Mouse (Mus musculus) hindbrain, embryonic 13.5 days (tissue): ENCODE measurements around the gene Efcab11. TPM values are rescaled to one million over a fixed set of nuclear protein-coding genes. Genes with fewer than 3 reads are reported as not detected.

Experiments used
- ATAC-seq: fragments of 200-750 bp; cut with Nextera tagmentation; 2 replicates; pipeline ENCODE4 v1.8.0; 2017; ENCODE audit warnings: moderate TSS enrichment; ENCODE audit not compliant: low FRiP score
- H3K27ac ChIP-seq: fragments of 300-500 bp; sonication (generic); 2 replicates; pipeline ENCODE4 v1.5.1; 2015; ENCODE audit warnings: inconsistent platforms, mild to moderate bottlenecking, moderate library complexity
- H3K27me3 ChIP-seq: fragments of 300-500 bp; sonication (generic); 2 replicates; pipeline ENCODE4 v1.6.1; 2015; ENCODE audit warnings: mild to moderate bottlenecking, inconsistent platforms
- H3K36me3 ChIP-seq: fragments of 300-500 bp; sonication (generic); 2 replicates; pipeline ENCODE4 v1.6.1; 2015; ENCODE audit warnings: mild to moderate bottlenecking, inconsistent platforms
- H3K4me1 ChIP-seq: fragments of 300-500 bp; sonication (generic); replicated peaks from 2 replicates; pipeline ENCODE4 v1.6.1; 2015; ENCODE audit warnings: inconsistent platforms
- H3K4me2 ChIP-seq: fragments of 300-500 bp; sonication (generic); 2 replicates; pipeline ENCODE4 v1.6.1; 2015; ENCODE audit warnings: inconsistent platforms, mild to moderate bottlenecking, moderate library complexity
- H3K4me3 ChIP-seq: fragments of 300-500 bp; sonication (generic); 2 replicates; pipeline ENCODE4 v1.5.1; 2015; ENCODE audit warnings: mild to moderate bottlenecking, inconsistent platforms
- H3K9ac ChIP-seq: fragments of 300-500 bp; sonication (generic); 2 replicates; pipeline ENCODE4 v1.6.1; 2015; ENCODE audit warnings: mild to moderate bottlenecking, inconsistent platforms
- H3K9me3 ChIP-seq: fragments of 300-500 bp; sonication (generic); 2 replicates; pipeline ENCODE4 v1.6.1; 2016; ENCODE audit warnings: inconsistent platforms
- WGBS: fragments of 180-500 bp; shearing (Covaris S2); methylation state at CpG from one replicate; pipeline ENCODE4 v1.1.7; 2015; 5-methylcytosine and 5-hydroxymethylcytosine counted together
- polyA plus RNA-seq: library from polyadenylated mRNA; unstranded; fragments of >200 nt; fragmentation: Nextera tagmentation; extraction: Ambion mirVana; gene quantifications from 2 replicates; pipeline ENCODE4 v1.2.1, GENCODE M21; 2015

Gene Efcab11
- polyA plus RNA-seq, 1 experiment from 2014 or later, result 5.7 TPM

DNA sequence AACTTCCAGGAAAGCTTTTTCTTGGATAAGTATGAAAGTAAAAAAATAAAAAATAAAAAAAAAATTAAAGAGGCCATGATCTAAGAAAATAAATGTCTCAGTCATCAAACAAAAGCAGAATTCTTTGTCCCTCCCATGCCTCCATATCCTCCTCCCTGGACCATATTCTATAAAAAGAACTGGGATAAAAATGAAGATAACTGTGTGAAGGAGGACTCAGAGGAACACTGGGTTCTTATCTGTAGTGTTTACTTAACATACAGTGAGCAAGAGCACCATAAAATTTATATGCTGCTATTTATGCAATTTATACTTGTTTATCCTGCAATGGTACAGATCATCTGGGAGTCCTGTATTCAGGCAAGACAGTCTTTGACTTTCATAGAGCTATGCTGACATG lies 19.6 kb downstream of the Efcab11 start:
- Histone ChIP-seq H3K4me3 (no peak overlapping the region), H3K27me3 (no peaks in the 10 kb centered on the region), H3K4me2 (no peak overlapping the region), H3K9me3 (no peaks in the 10 kb centered on the region), H3K27ac (no peak overlapping the region), H3K9ac (no peak overlapping the region), H3K4me1 (no peaks in the 10 kb centered on the region), H3K36me3 (no peaks in the 10 kb centered on the region)
- ATAC-seq, result no peak

DNA sequence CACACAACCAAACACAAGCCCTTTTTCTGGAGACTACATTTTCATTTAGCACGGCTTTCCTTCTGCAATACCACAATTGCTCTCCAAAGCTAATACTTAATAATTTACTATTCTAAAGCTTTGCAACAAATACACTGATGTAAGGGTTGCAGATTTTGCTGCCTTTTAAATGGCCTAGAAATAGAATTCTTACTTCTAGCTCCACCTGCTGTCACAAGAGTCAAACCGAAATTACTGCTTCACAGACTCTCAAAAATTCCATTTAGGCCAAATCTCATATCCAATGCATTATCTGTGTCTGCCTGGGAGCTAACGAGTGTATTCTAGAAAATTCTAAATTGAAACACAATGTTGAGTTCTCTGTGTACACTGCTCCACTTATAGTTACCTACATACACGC lies 23.3 kb downstream of the Efcab11 start:
- peaks cover 13% of the 10 kb centered on the region; the same call in 1 of the 2 replicates for H3K4me1 ChIP-seq
- WGBS, result 86% methylated on average over 4 of the region's 4 CpGs
- H3K9ac ChIP-seq, result no peak overlapping the region
- no peak overlapping the region for H3K27ac ChIP-seq
- H3K9me3 ChIP-seq, result no peaks in the 10 kb centered on the region
- no peak for ATAC-seq
- no peak overlapping the region for H3K4me3 ChIP-seq
- no peaks in the 10 kb centered on the region for H3K27me3 ChIP-seq
- H3K36me3 ChIP-seq, result no peaks in the 10 kb centered on the region
- no peak overlapping the region for H3K4me2 ChIP-seq

- Histone ChIP-seq H3K36me3 (no peaks in the 10 kb centered on the region), H3K9ac (no peak overlapping the region), H3K4me2 (no peak overlapping the region), H3K27me3 (no peaks in the 10 kb centered on the region), H3K4me1 (peaks cover 13% of the 10 kb centered on the region; the same call in 1 of the 2 replicates), H3K4me3 (no peak overlapping the region), H3K9me3 (no peaks in the 10 kb centered on the region), H3K27ac (no peak overlapping the region)
- no peak for ATAC-seq
- 85% methylated on average over 3 of the region's 3 CpGs for WGBS
These were observed 24.7 kb downstream of the Efcab11 start for GRCm38 (mm10) chr12:99859391-99860100.

DNA sequence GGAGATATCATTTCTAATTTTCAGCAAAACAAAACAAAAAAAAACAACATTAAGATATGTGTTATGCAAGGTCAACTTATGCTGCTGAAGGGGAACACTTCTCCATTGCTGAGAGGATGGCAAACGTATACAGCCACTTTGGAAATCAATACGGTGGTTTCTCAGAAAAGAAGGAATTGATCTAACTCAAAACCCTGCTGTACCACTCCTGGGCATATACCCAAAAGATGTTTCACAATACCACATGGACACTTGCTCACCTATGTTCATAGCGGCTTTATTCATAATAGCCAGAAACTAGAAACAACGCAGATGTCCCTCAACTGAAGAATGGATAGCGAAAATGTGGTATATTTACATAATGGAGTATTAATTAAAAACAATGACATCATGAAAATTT lies 25.6 kb downstream of the Efcab11 start:
- no peaks in the 10 kb centered on the region for H3K9me3 ChIP-seq
- peaks cover 20% of the 10 kb centered on the region for H3K4me1 ChIP-seq
- no peak overlapping the region for H3K4me3 ChIP-seq
- no peak overlapping the region for H3K27ac ChIP-seq
- H3K36me3 ChIP-seq, result no peaks in the 10 kb centered on the region
- WGBS, result 95% methylated on average over 5 of the region's 5 CpGs
- no peak overlapping the region for H3K4me2 ChIP-seq
- no peak overlapping the region for H3K9ac ChIP-seq
- H3K27me3 ChIP-seq, result no peaks in the 10 kb centered on the region
- no peak for ATAC-seq

DNA sequence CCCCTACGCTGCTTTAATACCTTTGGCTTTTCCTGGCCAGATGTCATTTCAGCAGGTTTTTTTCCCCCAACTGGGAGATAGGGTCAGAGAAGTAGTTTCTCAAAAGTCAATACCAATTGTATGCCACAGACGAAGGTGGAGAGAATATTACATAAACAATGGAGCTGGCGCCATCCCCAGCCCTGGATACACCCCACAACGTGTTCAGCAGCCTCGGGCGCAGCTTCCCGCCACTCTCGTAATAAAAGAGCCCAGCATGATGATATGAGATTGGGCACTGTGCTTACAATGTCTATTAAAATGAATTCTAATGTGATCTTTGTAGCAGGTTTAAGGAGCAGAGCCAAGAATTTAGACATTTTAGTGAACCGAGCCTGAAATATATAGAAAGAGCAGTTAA lies 28.2 kb downstream of the Efcab11 start:
- H3K9me3 ChIP-seq, result no peaks in the 10 kb centered on the region
- 57% methylated on average over 9 of the region's 9 CpGs for WGBS
- no peaks in the 10 kb centered on the region for H3K27me3 ChIP-seq
- no peak for ATAC-seq
- peaks cover 34% of the 10 kb centered on the region for H3K4me1 ChIP-seq
- no peak overlapping the region for H3K4me2 ChIP-seq
- no peak overlapping the region for H3K4me3 ChIP-seq
- H3K27ac ChIP-seq, result no peak overlapping the region
- no peaks in the 10 kb centered on the region for H3K36me3 ChIP-seq
- no peak overlapping the region for H3K9ac ChIP-seq

DNA sequence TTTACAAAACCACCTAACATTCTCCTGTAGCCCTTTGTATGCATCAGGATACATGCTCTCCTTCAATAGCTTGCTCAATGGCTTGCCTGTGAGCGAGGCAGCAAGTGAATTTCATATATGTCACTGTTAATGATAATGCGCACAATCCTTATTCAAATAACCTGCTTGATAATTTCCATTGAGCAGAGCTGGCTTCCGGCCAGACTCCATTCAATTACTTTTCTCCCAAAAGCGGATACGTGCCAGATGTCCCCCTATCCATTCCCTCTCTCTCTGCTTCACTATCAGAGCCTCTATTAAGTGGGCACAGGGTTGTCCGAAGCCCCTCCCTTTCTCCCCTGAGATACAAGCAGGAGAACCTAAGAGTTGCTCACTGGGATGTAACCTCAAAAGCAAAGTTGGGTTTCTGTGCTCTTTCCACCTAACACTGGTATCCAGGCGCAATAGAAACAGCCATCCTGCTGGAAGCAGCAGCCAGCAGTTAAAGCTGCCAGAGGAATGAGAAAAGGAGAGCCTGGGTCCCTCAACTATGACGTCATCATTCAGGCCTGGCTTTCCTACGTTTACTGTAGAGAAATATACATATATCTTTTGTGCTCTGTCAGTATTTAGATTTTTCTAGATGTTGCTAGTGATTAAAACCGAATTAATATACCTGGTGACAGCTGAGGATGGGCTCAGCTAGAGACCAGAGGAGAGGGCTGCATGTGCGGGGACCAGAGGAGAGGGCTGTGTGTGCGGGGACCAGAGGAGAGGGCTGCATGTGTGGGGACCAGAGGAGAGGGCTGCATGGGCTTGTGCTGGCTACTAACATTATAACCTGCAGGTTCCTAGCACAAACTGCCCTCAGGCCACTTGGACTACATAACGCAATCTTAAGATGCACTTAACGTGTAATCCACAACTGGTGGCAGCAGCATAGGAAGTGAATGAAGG lies 30.6 kb downstream of the Efcab11 start:
- peak overlapping the region; percentile 79 for H3K27ac ChIP-seq
- H3K9me3 ChIP-seq, result no peaks in the 10 kb centered on the region
- no peaks in the 10 kb centered on the region for H3K36me3 ChIP-seq
- ATAC-seq, result peak; percentile 78
- H3K27me3 ChIP-seq, result no peaks in the 10 kb centered on the region
- H3K4me1 ChIP-seq, result peaks cover 34% of the 10 kb centered on the region
- H3K4me3 ChIP-seq, result no peak overlapping the region
- H3K9ac ChIP-seq, result no peak overlapping the region
- H3K4me2 ChIP-seq, result no peak overlapping the region
- 56% methylated on average over 14 of the region's 14 CpGs for WGBS

GRCm38 (mm10) chr12:99849996-99850395 lies 34.2 kb downstream of the Efcab11 start:
- no peaks in the 10 kb centered on the region for H3K36me3 ChIP-seq
- peaks cover 28% of the 10 kb centered on the region for H3K4me1 ChIP-seq
- H3K9me3 ChIP-seq, result no peaks in the 10 kb centered on the region
- H3K4me2 ChIP-seq, result no peak overlapping the region
- no peaks in the 10 kb centered on the region for H3K27me3 ChIP-seq
- no peak for ATAC-seq
- no peak overlapping the region for H3K27ac ChIP-seq
- WGBS, result 85% methylated on average over 2 of the region's 2 CpGs
- no peak overlapping the region for H3K9ac ChIP-seq
- no peak overlapping the region for H3K4me3 ChIP-seq

DNA sequence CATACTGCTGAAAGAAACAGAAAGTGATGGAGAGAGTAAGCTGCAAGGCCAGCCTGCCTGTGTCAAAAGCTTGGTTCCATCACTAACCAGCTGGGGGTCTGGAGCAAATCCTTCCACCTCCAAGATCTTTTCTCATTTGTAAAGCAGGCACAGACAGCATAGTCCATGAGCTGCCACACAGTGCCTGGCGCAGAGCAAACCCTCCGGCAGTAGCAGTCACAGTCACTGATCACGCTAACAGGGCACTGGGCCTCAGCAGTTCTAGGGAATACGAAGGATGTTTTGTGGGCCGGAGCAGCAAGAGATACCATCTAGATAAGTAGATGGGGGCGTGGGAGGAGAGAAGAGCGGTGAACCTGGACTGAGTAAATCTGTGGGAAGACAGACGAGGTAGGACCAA lies 39.3 kb downstream of the Efcab11 start:
- Histone ChIP-seq H3K4me1 (peaks cover 6% of the 10 kb centered on the region), H3K4me3 (no peak overlapping the region), H3K27me3 (no peaks in the 10 kb centered on the region), H3K36me3 (no peaks in the 10 kb centered on the region), H3K9ac (no peak overlapping the region), H3K4me2 (no peak overlapping the region), H3K27ac (no peak overlapping the region; the same call in 1 of the 2 replicates), H3K9me3 (no peaks in the 10 kb centered on the region)
- ATAC-seq, result no peak
- 73% methylated on average over 8 of the region's 8 CpGs for WGBS

GRCm38 (mm10) chr12:99838703-99839102 lies 45.5 kb downstream of the Efcab11 start:
- H3K4me1 ChIP-seq, result peaks cover 22% of the 10 kb centered on the region
- no peak overlapping the region for H3K4me3 ChIP-seq
- WGBS, result 76% methylated on average over 14 of the region's 14 CpGs
- H3K36me3 ChIP-seq, result no peaks in the 10 kb centered on the region
- no peak overlapping the region for H3K9ac ChIP-seq
- no peak for ATAC-seq
- no peak overlapping the region for H3K27ac ChIP-seq
- H3K4me2 ChIP-seq, result no peak overlapping the region
- H3K9me3 ChIP-seq, result no peaks in the 10 kb centered on the region
- no peaks in the 10 kb centered on the region for H3K27me3 ChIP-seq

- no peak overlapping the region for H3K9ac ChIP-seq
- 0 out of 2 replicates have a peak, but pooled peaks cover 4% of the 10 kb centered on the region for H3K9me3 ChIP-seq
- WGBS, result 74% methylated on average over 11 of the region's 11 CpGs
- no peaks in the 10 kb centered on the region for H3K36me3 ChIP-seq
- no peak overlapping the region for H3K27ac ChIP-seq
- peaks cover 22% of the 10 kb centered on the region for H3K4me1 ChIP-seq
- H3K27me3 ChIP-seq, result no peaks in the 10 kb centered on the region
- H3K4me2 ChIP-seq, result no peak overlapping the region
- ATAC-seq, result no peak
- H3K4me3 ChIP-seq, result no peak overlapping the region
These were observed 46.1 kb downstream of the Efcab11 start for GRCm38 (mm10) chr12:99838109-99838508.

- Histone ChIP-seq H3K9me3 (0 out of 2 replicates have a peak, but pooled peaks cover 4% of the 10 kb centered on the region), H3K36me3 (no peaks in the 10 kb centered on the region), H3K27me3 (no peaks in the 10 kb centered on the region), H3K4me1 (peaks cover 22% of the 10 kb centered on the region), H3K9ac (no peak overlapping the region), H3K4me2 (no peak overlapping the region), H3K27ac (no peak overlapping the region), H3K4me3 (no peak overlapping the region)
- no peak for ATAC-seq
- 91% methylated on average over 5 of the region's 5 CpGs for WGBS
These were observed 46.7 kb downstream of the Efcab11 start for GRCm38 (mm10) chr12:99837528-99837927.

- H3K9me3 ChIP-seq, result 0 out of 2 replicates have a peak, but pooled peaks cover 4% of the 10 kb centered on the region
- peak overlapping the region; percentile 41 for H3K4me2 ChIP-seq
- H3K4me3 ChIP-seq, result 0 out of 2 replicates have a peak overlapping the region, but pooled peaks have one; percentile 7
- no peaks in the 10 kb centered on the region for H3K27me3 ChIP-seq
- H3K4me1 ChIP-seq, result peaks cover 22% of the 10 kb centered on the region
- no peaks in the 10 kb centered on the region for H3K36me3 ChIP-seq
- H3K27ac ChIP-seq, result peak overlapping the region; percentile 89
- peak; percentile 89 for ATAC-seq
- peak overlapping the region; percentile 53; the same call in 1 of the 2 replicates for H3K9ac ChIP-seq
- 33% methylated on average over 20 of the region's 20 CpGs for WGBS
These were observed 47.7 kb downstream of the Efcab11 start for GRCm38 (mm10) chr12:99836404-99837131.
